Mouse (Mus musculus): ENCODE results near the gene Irf4.

Irf4 gene

DNA sequence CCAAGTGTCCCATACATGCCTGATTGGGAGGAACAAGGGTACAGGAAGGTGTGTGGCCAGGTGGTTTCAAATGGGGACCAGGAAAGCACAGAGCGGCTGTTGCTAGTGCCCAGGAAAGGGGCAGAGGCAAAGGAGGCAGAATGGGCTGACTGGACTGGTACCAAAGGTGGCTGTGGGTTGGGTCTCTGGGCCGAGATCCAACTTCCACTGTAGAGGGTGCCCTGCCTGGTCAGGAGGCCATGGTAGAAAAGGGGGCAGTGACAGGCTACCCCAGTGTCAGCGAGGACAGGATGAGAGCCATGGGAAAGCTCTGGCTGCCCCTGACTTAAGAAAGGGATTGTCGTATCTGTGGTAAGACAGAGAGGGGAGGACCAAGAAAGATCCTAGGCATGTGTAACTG lies 44.2 kb downstream of the Irf4 start:
- in situ Hi-C loops (cut with MboI, MseI): loop anchor here (5.0 to 10.0 kb wide), 3 partner anchors 36 to 842 kb away; no protein-coding TSS in a partner anchor

DNA sequence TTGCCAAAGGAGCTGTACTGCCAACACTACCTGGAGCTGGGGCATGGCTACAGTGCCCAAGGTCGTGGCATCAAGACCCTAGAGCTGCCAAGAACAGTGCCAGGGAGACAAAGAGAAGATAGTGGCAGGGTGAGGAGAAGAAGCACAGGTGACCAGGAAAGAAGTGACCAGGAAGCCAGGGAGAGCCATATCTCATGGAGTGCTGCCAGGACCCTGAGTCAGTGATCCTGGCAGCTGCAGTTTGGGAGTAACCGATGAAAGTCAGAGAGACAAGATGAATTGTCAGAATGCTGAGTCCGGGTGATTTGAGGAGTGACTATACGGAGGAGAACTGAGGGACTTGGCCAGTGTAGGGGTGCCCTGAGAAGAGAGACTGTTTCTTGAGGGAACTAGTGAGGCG lies 44.6 kb downstream of the Irf4 start:
- in situ Hi-C loops (cut with MboI, MseI): loop anchor here (5.0 to 10.0 kb wide), 3 partner anchors 36 to 841 kb away; no protein-coding TSS in a partner anchor

DNA sequence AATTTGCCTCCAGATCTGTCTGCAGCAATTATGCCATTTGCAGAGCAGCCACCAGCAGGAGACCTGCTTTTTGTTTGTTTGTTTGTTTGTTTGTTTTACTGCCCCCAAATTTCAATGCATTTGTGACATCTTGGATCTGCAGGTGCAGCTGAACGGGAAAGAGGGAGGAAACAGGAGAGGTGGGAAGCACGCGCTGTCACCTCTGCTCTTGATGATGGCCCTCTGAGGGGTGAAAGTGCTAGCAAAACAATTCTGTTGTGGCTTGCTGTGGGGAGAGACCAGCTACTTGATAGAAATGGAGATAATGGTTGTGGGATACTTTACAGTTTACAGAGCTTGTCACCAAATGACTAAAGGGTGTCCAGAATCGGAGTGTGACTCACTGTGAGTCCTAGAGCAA lies 46.9 kb downstream of the Irf4 start:
- in situ Hi-C loops (cut with MboI, MseI): loop anchor here (10.0 kb wide), 1 partner anchor 839 kb away; no protein-coding TSS in a partner anchor

DNA sequence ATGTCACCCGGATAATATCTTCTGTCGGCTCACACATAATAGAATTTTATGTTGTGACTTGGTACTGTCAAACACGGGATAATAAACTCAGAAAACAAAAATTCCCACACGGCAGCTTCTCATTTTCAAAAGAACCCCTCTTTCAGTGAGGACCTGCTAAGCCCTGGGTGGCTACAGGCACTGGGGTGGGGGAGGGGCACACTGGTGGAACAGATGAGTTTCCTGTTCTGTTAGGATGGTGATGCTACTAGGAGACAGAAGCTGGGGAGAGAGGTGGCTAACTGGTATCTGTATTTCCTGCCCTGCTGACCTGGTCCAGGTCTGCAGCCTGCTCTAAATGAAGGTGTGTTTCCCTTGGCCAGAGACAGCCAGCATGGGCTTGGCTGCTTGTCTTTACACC lies 52.9 kb downstream of the Irf4 start:
- in situ Hi-C loops (cut with MboI, MseI): no loop called here

DNA sequence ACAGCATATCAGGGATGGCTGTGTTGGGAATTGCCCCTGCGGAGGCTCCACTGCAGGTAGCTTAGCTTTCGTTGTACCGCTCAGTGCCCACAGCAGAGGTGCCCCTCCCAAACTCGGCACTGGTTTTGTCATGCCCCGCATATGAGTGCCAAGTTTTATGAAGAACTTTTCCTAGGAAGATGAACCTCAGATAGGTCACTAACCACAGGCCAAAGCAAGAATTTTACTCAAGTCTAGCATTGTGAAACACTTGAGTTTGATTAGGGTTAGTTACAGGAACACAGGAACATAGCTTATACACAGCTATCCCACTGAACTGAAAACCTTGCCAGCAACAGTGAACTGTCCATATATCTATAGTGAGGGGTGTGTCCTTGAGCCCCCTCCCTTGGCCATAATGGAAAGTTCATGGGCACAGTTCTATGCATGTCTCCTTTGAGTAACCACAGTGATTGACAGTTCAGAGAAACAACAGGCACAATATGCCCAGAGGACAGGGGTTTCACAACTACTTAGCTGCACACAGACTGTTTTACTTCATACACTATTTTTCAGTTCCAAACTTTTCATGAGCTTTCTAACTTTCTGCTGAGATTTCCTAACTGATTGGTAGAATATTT lies 53.4 kb downstream of the Irf4 start:
- in situ Hi-C loops (cut with MboI, MseI): no loop called here

DNA sequence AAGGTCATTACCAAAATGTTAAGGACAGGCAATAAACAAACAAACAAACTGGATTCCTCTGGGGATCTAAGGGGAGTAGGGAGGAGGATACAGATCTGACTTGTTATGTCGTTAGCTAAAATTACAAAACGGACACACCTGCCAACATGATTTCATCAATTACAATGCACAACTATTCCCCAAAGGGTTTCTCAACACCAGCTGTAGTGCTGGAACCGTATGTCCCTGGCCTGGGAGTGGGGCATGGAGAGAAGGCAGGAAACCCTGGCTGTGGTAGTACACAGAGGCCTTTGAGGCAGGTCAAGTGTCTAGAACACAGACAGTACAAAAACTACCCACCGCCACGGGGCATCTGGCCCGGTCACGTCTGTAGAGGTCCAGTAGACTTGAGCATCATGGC lies 60.2 kb downstream of the Irf4 start:
- in situ Hi-C loops (cut with MboI, MseI): no loop called here

DNA sequence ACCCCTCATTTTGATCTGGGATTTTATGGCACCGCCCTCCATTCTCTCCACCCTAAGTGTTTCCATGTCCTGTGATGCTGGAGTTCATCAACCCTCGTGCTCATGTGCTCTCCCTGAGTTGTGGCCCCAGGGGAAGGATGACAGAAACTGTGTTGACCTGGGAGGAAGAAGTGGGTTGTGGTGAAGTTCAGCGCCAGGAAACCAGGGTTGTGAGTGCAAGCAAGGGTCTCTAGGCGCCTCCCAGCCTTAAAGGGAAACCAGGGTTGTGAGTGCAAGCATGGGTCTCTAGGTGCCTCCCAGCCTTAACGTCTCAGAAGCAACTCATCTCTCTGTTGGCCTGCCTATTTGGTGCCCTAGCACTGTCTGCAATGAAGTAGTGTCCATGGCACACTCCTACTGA lies 64.4 kb downstream of the Irf4 start:
- in situ Hi-C loops (cut with MboI, MseI): no loop called here

DNA sequence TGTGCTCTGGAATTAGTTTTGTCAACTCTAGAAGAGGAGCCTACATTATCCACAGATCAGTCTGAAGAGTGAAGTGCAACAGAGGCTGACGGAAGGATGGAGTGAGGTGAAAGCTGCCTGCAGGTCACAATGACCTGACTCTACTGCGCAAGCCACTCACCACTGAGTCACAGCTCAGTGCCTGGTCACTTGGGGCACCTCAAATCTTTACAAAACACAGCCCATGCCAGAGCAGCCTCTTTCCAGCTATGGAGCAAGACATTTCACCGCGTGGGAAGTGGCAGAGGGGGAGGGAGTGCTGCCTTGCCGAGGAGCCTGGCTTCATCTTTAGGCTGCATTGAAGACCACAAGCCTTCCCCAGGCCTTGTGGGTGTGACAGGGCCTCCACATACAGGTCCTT lies 65.2 kb downstream of the Irf4 start:
- in situ Hi-C loops (cut with MboI, MseI): no loop called here
